Mouse (Mus musculus) adrenal gland, adult 8-10 months (tissue): ENCODE data around the gene Brat1. TPM values are rescaled to one million over a fixed set of nuclear protein-coding genes. Genes with fewer than 3 reads are reported as not detected.

Experiments used
- DNase-seq: peaks from one replicate; pipeline ENCODE4 v3.0.0; 2022
- total RNA-seq, 4 experiments: library from RNA; stranded (reverse); gene quantifications; 2 replicates each; pipeline ENCODE4 v1.2.4; 2022

The Brat1 gene
- total RNA-seq, 4 experiments from 2014 or later = 22.0 to 24.8 (median 22.9) TPM

DNA sequence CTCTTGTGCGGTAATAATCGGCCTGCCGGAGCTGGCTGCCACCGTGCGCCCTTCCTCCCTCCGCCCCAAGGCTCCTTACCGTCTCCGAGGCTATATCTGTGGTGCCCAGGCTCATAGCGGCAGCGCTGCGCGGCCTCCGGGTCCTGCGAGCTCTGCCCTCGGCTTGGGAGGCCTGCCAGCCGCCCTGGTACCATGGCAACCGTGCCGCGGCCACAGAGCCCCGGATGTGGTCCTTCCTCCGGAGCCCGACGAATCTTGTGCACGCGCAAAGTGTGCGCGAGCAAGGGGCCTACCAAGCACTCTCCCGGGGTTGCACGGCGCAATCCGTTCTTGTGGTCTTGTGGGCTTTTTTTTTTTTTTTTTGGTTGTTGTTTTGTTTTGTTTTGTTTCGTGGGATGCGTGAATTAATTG lies 2.7 kb upstream of the Brat1 start, which contains the start of gene Iqce:
Gene Iqce, minus strand, starts transcription at position 276 of the 411 bp plus-strand sequence.
- peak; percentile 92 for DNase-seq

GRCm38 (mm10) chr5:140702618-140703175 lies 2.1 kb upstream of the Brat1 start:
- no peak for DNase-seq

DNA sequence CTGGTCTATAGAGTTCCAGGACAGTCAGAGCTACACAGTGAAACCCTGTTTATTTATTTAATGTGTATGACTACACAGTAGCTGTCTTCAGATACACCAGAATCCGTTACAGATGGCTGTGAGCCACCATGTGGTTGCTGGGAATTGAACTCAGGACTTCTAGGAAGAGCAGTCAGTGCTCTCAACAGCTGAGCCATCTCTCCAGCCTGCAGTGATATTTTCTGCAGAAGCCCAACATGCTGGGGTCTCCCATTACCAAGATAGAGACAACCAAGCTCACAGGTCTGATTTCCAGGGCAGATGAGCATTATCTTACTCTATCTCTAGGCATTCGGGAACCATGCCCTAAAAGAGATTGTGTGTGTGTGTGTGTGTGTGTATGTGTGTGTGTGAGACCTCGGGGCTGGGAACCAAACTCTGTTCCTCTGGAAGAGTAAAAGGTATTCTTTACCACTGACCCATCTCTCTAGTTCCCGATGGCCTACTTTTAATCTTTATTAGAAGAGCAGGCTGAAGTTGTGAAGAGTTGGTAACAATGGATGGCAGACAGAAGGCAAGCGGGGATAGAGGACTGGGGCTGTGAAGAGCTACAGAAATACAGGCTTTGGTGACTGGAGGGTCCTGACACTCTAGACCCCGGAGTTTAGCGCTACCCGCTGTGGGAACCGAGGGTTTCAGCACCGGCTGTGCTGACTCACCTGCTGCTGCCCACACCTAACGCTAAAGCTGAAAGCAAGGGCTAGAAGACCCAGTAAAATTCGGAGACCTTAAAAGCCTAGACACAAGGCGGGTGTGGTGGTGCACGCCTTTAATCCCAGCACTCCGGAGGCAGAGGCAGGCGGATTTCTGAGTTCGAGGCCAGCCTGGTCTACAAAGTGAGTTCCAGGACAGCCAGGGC lies 1.1 kb upstream of the Brat1 start:
- DNase-seq = no peak

GRCm38 (mm10) chr5:140705501-140706171 lies 825 bp downstream of the Brat1 start:
- DNase-seq = no peak

- DNase-seq = no peak
These were observed 5.5 kb downstream of the Brat1 start for GRCm38 (mm10) chr5:140710315-140710714.

GRCm38 (mm10) chr5:140711040-140711439 lies 6.2 kb downstream of the Brat1 start:
- no peak for DNase-seq

- no peak for DNase-seq
These were observed 16.0 kb downstream of the Brat1 start for GRCm38 (mm10) chr5:140720773-140721172.

GRCm38 (mm10) chr5:140722121-140722520 lies 17.3 kb downstream of the Brat1 start:
- peak; percentile 33 for DNase-seq

- DNase-seq = no peak
These were observed 19.0 kb downstream of the Brat1 start, which contains the start of gene Amz1 for GRCm38 (mm10) chr5:140723822-140724221. Gene Amz1 (plus strand): TSS chr5:140724127.

- DNase-seq = no peak
These were observed 21.4 kb downstream of the Brat1 start for GRCm38 (mm10) chr5:140726062-140726839.

DNA sequence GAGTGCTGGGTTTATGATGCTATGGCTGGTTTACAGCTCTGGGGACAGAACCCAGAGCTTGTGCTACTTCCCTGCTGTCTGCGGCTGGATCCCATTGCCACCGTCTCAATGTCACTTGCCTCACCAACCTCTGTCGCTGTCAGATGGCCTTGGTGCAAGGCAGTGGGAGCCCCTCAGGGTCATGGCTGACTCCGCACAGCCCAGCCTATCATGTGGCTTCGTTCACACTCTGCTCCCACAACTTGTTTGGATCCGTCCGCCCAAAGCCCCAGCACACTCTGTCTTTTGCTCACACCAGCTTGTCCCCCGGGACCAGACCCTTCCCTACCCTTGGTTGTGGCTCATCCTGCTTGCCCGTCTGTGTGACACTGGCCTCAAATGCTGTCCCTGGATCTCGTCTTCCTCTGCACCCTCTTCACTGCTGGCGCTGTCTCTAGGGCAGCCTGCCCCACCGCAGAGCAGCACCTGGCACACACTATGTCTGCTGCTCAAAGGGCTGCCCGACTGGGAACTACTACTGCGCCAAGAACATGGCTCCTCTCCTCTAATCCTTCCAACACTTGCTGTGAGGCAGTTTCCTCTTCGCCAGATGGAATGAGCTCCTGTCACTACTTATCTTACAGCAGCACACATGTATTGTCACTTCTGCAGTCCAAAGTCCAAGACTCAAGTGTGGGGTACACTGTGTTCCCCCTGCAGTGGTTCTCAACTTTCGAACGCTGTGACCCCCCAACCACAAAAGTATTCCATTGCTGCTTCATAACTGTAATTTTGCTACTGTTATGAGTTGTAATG lies 22.3 kb downstream of the Brat1 start:
- peak; percentile 79 for DNase-seq

DNA sequence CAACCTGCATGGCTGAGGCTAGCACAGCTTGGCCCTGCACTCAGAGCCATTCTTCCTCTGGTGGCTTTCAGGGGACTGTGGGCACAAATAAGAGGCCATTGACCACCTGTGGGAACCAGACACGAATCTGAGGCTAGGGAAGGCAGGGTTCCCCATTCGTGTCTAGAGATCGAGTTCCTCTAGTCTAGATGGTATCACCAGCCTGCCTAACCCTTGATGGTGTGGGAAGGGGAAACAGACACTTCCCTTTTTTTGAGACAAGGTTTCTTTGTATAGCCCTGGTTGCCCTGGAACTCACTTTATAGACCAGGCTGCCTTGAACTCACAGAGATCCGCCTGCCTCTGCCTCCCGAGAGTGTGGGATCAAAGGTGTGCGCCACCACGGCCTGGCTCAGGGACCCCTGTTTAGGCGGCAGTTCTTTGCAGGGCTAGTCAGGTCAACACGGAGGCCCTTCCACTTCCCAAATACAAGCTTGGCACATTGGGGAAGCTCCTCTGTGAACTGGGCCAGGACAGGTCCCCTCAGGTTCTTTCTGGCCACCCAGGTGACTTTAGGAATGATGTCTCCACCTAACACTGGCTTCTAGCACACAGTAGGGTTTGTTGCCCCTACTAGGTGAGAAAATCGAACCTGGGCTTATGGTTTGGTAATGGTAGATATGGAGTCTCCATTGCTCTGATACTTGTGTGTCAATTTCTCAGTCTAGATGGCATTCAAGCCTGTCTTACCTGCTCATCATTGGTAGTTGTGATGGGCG lies 26.4 kb downstream of the Brat1 start:
- DNase-seq = no peak

DNA sequence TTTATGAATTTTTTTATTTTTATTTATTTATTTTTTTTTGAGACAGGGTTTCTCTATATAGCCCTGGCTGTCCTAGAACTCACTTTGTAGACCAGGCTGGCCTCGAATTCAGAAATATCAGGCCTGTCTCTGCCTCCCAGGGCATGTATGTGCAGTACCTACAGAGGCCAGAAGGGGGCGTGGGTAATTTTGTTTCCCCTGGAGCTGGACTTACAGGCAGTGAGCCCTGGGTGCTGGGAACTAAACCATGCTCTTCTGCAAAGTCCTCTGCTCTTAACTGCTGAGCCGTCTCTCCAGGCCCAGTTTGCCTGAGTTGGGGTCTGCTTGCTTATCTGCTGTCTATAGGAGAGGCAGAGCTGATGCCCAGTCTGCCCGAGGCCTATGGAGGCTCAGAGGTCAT lies 27.4 kb downstream of the Brat1 start:
- no peak for DNase-seq

- DNase-seq = no peak
These were observed 28.5 kb downstream of the Brat1 start for GRCm38 (mm10) chr5:140733336-140733735.

GRCm38 (mm10) chr5:140735297-140735696 lies 30.5 kb downstream of the Brat1 start:
- DNase-seq = no peak

DNA sequence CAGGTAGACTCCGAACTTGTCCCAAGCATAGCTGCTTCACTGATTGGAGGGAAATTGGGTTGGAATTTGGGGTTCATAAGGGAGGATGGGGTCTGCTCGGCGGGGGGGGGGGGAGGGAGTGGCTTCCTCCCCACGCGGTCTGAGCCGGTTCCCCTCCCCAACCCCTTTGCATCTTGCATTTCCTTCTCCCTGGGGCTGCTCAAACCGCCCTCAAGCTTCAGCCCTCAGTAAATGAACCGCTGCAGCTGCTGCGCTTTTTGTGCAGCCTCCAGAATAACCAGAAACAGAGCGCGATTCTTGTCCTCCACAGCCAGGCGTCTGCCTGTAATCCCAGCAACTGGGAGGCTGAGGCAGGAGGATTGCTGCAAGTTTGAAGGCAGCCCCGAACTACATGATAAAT lies 31.4 kb downstream of the Brat1 start:
- no peak for DNase-seq

DNA sequence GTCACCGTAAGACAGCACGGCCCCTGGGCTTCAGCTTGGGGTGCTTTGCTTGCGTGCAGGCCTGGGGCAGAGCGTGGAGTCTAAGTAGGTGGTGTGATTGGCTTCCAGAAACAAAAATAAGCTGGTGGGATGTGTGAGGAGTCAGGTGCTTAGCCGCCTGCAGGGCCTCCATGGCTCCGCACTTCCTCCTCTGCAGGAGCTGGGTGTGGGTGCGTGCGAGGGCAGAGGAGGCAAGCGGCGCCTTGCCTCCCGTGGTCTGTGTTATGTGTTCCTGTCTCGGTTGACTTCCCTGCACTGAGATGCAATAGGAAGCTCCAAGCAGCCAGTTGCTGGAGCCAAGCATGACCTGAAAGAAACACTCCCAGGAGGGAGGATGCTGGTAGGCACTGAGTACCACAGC lies 35.0 kb downstream of the Brat1 start:
- no peak for DNase-seq

DNA sequence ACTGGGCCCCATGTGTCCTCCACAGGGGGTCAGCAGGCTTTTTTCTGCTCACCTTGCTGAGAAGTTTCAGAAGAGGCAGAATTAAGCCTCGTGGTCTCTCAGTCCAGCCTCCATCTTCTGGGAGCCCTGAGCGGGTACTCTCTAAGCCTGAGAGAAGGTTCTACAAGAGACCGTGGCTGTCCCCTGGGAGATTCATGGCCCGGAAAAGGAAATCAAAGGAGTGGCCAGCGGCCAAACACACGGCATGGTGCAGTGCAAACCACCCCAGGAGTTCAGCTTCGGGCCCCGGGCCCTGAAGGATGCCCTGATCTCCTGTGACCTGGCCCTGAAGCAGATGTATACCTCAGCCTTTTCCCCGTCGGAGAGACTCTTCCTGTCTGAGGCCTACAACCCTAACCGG lies 36.2 kb downstream of the Brat1 start:
- no peak for DNase-seq

DNA sequence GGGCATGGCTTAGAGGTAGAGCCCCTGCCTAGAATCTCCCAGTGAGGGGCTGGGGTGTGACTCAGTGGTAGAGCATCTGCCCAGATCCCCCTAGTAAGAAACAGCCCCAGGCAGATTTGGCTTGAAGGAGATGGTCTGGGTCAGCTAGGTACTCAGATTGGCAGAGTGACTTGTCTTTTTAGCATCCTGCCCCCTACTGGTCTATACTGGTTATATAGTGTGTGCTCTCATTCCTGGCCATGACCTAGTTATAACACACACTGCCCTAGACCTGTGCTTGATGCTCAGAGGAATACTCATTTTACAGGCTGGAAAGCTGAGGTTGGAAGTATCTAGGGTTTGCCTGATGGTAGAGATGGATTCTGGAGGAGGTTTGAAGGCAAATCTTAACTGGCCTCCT lies 37.1 kb downstream of the Brat1 start:
- no peak for DNase-seq

GRCm38 (mm10) chr5:140743706-140744131 lies 38.9 kb downstream of the Brat1 start:
- DNase-seq = no peak

- DNase-seq = no peak
These were observed 43.6 kb downstream of the Brat1 start for GRCm38 (mm10) chr5:140748425-140748824.
